Mouse (Mus musculus): Measurements from ENCODE around the gene Cep83. TPM values are rescaled to one million over a fixed set of nuclear protein-coding genes. Genes with fewer than 3 reads are reported as not detected.

The Cep83 gene
- total and polyA plus RNA-seq, 2 experiments from 2014 or later, result 17.9 to 28.4 TPM

DNA sequence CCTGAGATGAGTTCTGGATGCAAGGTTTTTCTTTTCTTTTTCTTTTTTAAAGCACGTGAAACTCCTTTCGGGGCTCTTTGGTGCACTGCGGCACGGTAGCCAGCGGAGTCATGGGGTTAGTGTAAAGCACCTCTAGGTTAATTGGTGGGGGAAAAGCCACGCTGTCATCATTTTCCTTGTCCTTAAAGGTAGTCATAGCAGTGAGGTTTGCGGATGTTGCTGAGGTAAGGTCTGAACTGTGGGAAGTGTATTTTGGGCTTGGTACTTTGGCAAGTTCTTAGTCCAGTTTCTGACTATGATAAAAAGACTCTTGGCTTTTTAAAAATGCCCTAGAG, 689 bp downstream of the Cep83 start:
- H3K9ac ChIP-seq, result peak overlapping the region; percentile 78
- H3K36me3 ChIP-seq (ENCODE audit: insufficient read depth), result no peaks in the 10 kb centered on the region
- peak overlapping the region; percentile 96 for H3K4me3 ChIP-seq (ENCODE audit: low read depth, low read length)
- 1% methylated on average over 7 of the region's 7 CpGs for WGBS
- peak overlapping the region; percentile 82; the same call in 1 of the 2 replicates for H3K27ac ChIP-seq (ENCODE audit: low read depth, low read length)
- no peak for ATAC-seq
- TF ChIP-seq CTCF (IDR thresholded peaks at IDR 0.05; ENCODE audit: low read depth), result no peak
- H3K27me3 ChIP-seq (ENCODE audit: insufficient read depth, low read length), result no peaks in the 10 kb centered on the region
- no peaks in the 10 kb centered on the region for H3K9me3 ChIP-seq (ENCODE audit: low read length)
- H3K4me2 ChIP-seq (ENCODE audit: low read depth), result peak overlapping the region; percentile 90
- no peak for DNase-seq
- H3K4me1 ChIP-seq (ENCODE audit: insufficient read depth), result peaks cover 13% of the 10 kb centered on the region; the same call in 1 of the 2 replicates

DNA sequence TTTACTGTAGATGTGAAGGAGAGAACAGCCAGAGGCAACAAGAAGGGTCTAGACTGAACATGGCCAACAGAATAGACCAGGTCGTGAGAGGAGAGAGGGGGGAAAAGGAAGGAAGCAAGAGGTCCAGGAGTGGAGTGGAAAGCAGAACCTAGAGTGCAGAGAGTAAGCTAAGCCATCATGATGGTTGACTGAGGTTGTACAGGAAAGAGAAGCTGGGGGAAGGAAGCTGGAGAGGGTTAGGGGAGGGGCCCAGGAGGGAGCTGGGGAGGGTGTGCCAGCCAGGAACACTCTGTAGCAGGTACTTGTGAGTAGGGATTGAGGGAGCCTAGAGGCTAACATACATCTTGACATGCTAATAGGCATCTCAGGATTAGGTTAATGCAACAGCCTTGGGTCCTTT, 1.9 kb downstream of the Cep83 start:
- Histone ChIP-seq H3K4me2 (ENCODE audit: low read depth) (no peak overlapping the region), H3K4me1 (ENCODE audit: insufficient read depth) (peaks cover 13% of the 10 kb centered on the region; the same call in 1 of the 2 replicates), H3K9me3 (ENCODE audit: low read length) (no peaks in the 10 kb centered on the region), H3K27ac (ENCODE audit: low read depth, low read length) (no peak overlapping the region), H3K36me3 (ENCODE audit: insufficient read depth) (no peaks in the 10 kb centered on the region), H3K4me3 (ENCODE audit: low read depth, low read length) (no peak overlapping the region), H3K9ac (no peak overlapping the region), H3K27me3 (ENCODE audit: insufficient read depth, low read length) (no peaks in the 10 kb centered on the region)
- WGBS, result 69% methylated on average over 1 of the region's 1 CpGs
- ATAC-seq (no peak), DNase-seq (no peak)
- no peak for TF ChIP-seq CTCF (IDR thresholded peaks at IDR 0.05; ENCODE audit: low read depth)

DNA sequence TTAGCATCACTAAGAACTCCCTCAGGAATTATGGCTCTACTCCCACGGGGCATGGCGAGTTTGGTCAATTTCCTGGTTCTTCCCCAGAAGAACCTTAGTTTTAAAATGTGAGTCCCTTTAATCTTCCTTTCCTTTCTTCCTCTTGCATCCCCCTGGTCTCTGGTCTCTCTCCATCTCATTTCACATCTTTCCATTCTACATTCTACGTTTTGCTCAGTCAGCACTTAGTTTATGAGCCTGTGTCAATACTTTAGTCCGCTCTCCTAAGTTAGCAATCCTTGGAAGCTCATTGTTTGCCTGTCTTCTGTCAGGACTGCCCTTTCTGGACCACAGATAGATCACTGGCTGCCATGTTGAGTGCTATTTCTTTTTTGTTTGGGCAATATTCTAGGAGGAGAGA, 3.7 kb downstream of the Cep83 start:
- Histone ChIP-seq H3K9me3 (ENCODE audit: low read length) (no peaks in the 10 kb centered on the region), H3K4me3 (ENCODE audit: low read depth, low read length) (no peak overlapping the region), H3K27ac (ENCODE audit: low read depth, low read length) (no peak overlapping the region), H3K4me2 (ENCODE audit: low read depth) (no peak overlapping the region), H3K36me3 (ENCODE audit: insufficient read depth) (no peaks in the 10 kb centered on the region), H3K4me1 (ENCODE audit: insufficient read depth) (peaks cover 13% of the 10 kb centered on the region; the same call in 1 of the 2 replicates), H3K27me3 (ENCODE audit: insufficient read depth, low read length) (no peaks in the 10 kb centered on the region), H3K9ac (no peak overlapping the region)
- ATAC-seq (no peak), DNase-seq (no peak)
- TF ChIP-seq CTCF (IDR thresholded peaks at IDR 0.05; ENCODE audit: low read depth), result no peak
- 94% methylated on average over 4 of the region's 4 CpGs for WGBS

DNA sequence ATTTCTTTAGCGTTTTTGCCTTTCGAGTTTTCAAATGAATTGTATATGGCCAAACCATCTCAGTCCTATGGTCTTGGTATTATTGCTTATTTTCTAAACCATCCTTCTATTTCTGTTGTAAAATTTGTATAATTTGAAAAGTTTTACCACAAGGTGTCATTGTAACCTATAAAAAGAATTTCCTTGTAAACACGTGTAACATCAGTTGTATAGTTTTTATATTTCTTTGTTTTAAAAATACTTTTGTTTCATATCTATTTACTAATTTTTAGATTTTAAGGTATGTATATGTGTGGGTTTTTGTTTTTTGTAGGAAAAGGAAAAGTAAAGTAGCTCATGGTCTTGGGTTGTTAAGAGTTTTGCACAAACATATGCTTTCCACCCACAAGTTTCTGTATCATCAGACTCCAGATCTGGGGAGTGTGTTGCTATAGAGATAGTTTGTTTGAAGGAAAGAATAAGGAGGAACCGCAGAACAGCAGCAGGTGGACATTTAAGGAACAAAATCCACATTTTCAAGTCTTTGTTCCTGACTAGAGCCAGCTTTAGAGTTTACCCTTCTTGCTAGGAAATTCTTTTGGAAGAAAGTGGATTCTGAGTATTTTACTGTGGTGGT, 17.3 kb downstream of the Cep83 start:
- 68% methylated on average over 4 of the region's 4 CpGs for WGBS
- TF ChIP-seq CTCF (IDR thresholded peaks at IDR 0.05; ENCODE audit: low read depth), result no peak; the same call in 1 of the 2 replicates
- Histone ChIP-seq H3K9ac (no peak overlapping the region), H3K4me3 (ENCODE audit: low read depth, low read length) (no peak overlapping the region), H3K9me3 (ENCODE audit: low read length) (no peaks in the 10 kb centered on the region), H3K27ac (ENCODE audit: low read depth, low read length) (no peak overlapping the region), H3K36me3 (ENCODE audit: insufficient read depth) (no peaks in the 10 kb centered on the region), H3K4me2 (ENCODE audit: low read depth) (no peak overlapping the region), H3K27me3 (ENCODE audit: insufficient read depth, low read length) (no peaks in the 10 kb centered on the region), H3K4me1 (ENCODE audit: insufficient read depth) (no peaks in the 10 kb centered on the region)
- DNase-seq, result no peak
- ATAC-seq, result no peak

DNA sequence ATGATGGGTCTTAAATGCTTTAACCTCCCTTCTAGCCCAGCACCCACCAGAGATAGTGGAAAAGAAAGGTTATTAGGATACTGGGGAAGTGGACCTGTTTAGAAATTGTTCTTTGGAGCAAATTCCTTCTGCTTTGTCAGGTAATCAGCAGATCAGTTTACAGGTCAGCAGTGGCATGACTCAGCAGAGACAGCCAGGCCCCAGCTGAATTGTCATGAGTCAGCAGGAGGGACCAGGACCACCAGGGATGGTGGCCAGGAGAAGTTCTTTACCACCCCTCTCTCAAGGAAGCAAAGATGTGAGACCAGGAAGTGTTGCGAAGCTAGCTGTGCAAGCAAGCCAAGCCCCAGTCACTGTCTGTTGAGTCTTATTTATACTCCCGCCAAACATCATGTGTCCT, 18.2 kb downstream of the Cep83 start:
- TF ChIP-seq CTCF (IDR thresholded peaks at IDR 0.05; ENCODE audit: low read depth), result no peak

DNA sequence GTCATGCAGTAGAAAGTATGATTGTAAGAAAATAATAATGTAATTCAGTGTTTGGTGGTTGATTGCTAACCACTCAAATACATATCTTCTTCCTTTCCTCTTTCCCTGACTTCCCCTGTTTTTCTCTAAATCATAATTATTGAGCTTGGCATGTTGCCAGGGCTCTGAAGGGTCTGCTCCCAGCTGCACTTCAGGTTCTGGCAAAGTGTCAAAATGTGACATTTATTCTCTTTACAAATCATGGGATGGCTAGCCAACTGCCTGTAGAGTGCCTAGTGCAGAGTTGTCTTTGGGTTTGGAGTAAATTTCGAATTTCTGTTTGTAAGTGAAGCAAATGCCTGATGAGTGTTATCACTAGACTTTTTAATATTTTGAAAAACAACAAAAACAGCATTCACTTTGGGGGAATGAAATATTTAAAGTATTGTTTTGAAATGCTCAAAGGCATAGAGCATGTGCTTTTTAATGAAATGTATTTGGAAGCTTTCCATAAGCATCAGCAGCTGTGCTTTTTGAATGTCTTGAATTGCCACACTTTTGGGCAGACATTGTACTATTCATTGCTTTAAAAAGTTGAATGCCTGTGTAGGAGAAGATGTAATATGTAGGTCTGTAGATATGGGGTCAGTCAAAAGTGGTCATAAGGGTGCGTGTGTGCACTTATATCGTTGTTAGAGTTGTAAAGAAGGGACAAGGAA, 21.3 kb downstream of the Cep83 start:
- peak; percentile 60 for DNase-seq
- no peak for TF ChIP-seq CTCF (IDR thresholded peaks at IDR 0.05; ENCODE audit: low read depth)
- no peak overlapping the region for H3K9ac ChIP-seq
- 28% methylated on average over 3 of the region's 3 CpGs for WGBS
- no peaks in the 10 kb centered on the region for H3K36me3 ChIP-seq (ENCODE audit: insufficient read depth)
- no peaks in the 10 kb centered on the region for H3K27me3 ChIP-seq (ENCODE audit: insufficient read depth, low read length)
- no peak overlapping the region for H3K27ac ChIP-seq (ENCODE audit: low read depth, low read length)
- ATAC-seq, result peak; percentile 76; the same call in 1 of the 2 replicates
- H3K9me3 ChIP-seq (ENCODE audit: low read length), result no peaks in the 10 kb centered on the region
- no peak overlapping the region for H3K4me3 ChIP-seq (ENCODE audit: low read depth, low read length)
- H3K4me2 ChIP-seq (ENCODE audit: low read depth), result no peak overlapping the region
- H3K4me1 ChIP-seq (ENCODE audit: insufficient read depth), result no peaks in the 10 kb centered on the region

More for the DNA sequence above, 18.2 kb downstream of the Cep83 start:
- Histone ChIP-seq H3K27me3 (ENCODE audit: insufficient read depth, low read length) (no peaks in the 10 kb centered on the region), H3K36me3 (ENCODE audit: insufficient read depth) (no peaks in the 10 kb centered on the region), H3K9me3 (ENCODE audit: low read length) (no peaks in the 10 kb centered on the region), H3K9ac (no peak overlapping the region), H3K27ac (ENCODE audit: low read depth, low read length) (no peak overlapping the region), H3K4me3 (ENCODE audit: low read depth, low read length) (no peak overlapping the region), H3K4me1 (ENCODE audit: insufficient read depth) (no peaks in the 10 kb centered on the region), H3K4me2 (ENCODE audit: low read depth) (no peak overlapping the region)
- no peak for ATAC-seq
- WGBS, result 95% methylated on average over 2 of the region's 2 CpGs
- no peak for DNase-seq

DNA sequence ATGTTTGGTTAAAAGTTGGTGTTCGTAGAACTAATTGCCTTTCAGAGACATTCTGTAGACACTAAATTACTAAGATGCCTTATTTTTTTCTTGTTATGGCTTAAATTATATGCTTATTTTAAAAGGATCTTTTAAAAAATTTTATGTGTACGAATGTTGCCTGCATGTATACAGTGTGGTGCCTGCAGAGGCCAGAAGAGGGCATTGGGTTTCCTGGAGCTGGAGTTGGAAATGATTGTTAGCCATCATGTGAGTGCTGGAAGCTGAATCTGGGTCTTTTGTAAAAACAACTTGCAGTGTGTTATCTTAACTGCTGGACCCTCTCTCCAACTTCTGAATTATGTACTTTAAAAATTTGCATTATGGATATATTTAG, 21.9 kb downstream of the Cep83 start:
- H3K4me2 ChIP-seq (ENCODE audit: low read depth), result no peak overlapping the region
- DNase-seq (no peak), ATAC-seq (no peak)
- TF ChIP-seq CTCF (IDR thresholded peaks at IDR 0.05; ENCODE audit: low read depth), result peak; percentile 24; the same call in 1 of the 2 replicates
- no peak overlapping the region for H3K4me3 ChIP-seq (ENCODE audit: low read depth, low read length)
- no peaks in the 10 kb centered on the region for H3K27me3 ChIP-seq (ENCODE audit: insufficient read depth, low read length)
- no peak overlapping the region for H3K9ac ChIP-seq
- WGBS, result 64% methylated on average over 2 of the region's 2 CpGs
- no peaks in the 10 kb centered on the region for H3K36me3 ChIP-seq (ENCODE audit: insufficient read depth)
- H3K27ac ChIP-seq (ENCODE audit: low read depth, low read length), result no peak overlapping the region
- no peaks in the 10 kb centered on the region for H3K9me3 ChIP-seq (ENCODE audit: low read length)
- no peaks in the 10 kb centered on the region for H3K4me1 ChIP-seq (ENCODE audit: insufficient read depth)

Measured in forebrain, postnatal 0 days (tissue).